Mouse (Mus musculus) spleen, adult 2 months (tissue): ENCODE results near the gene H2-M10.3. TPM values are rescaled to one million over a fixed set of nuclear protein-coding genes. Genes with fewer than 3 reads are reported as not detected.
"Not testable (repeated sequence)": the region's sequence is repeated elsewhere in the genome, so short reads cannot be mapped to it uniquely, and the experiment has no call there.

Experiments
- DNase-seq, 2 experiments: peaks; one replicate each; pipeline versions ENCODE4 v3.0.0 to v3.0.0-alpha.2; 2012 to 2021; ENCODE audit warnings: low spot score in 2 of 2, low read depth in 1 of 2
- H3K27ac ChIP-seq: fragments of 200-500 bp; 2 replicates; pipeline ENCODE4 v1.5.1; 2012; ENCODE audit warnings: low read length, inconsistent platforms; ENCODE audit not compliant: insufficient read depth
- H3K27me3 ChIP-seq: fragments of 200-500 bp; 2 replicates; pipeline ENCODE4 v1.6.1; 2012; ENCODE audit warnings: mild to moderate bottlenecking, moderate library complexity, low read length, inconsistent platforms; ENCODE audit not compliant: control insufficient read depth, insufficient read depth
- H3K36me3 ChIP-seq: fragments of 200-500 bp; 2 replicates; pipeline ENCODE4 v1.6.1; 2012; ENCODE audit warnings: mild to moderate bottlenecking, low read length, inconsistent platforms; ENCODE audit not compliant: control insufficient read depth, insufficient read depth
- H3K4me1 ChIP-seq: fragments of 200-500 bp; 2 replicates; pipeline ENCODE4 v1.6.1; 2011; ENCODE audit warnings: inconsistent platforms; ENCODE audit not compliant: control insufficient read depth, insufficient read depth, insufficient read length
- H3K4me3 ChIP-seq: fragments of 200-500 bp; 2 replicates; pipeline ENCODE4 v1.5.1; 2011; ENCODE audit warnings: mild to moderate bottlenecking, inconsistent platforms; ENCODE audit not compliant: insufficient read depth, insufficient read length; ENCODE audit errors: extremely low read depth
- CTCF ChIP-seq: fragments of 200-500 bp; IDR thresholded peaks from 2 replicates; pipeline ENCODE4 v1.5.1; 2011; ENCODE audit warnings: mild to moderate bottlenecking, inconsistent platforms; ENCODE audit not compliant: insufficient read depth, insufficient read length, insufficient replicate concordance; ENCODE audit errors: extremely low read depth
- POLR2A ChIP-seq: fragments of 200-500 bp; IDR thresholded peaks from 2 replicates; pipeline ENCODE4 v1.6.1; 2011; ENCODE audit warnings: low read depth, low read length, inconsistent platforms
- WGBS: fragments of 180-500 bp; shearing (Covaris S2); methylation state at CpG from one replicate; pipeline ENCODE4 v1.1.7; 2018; 5-methylcytosine and 5-hydroxymethylcytosine counted together
- polyA plus RNA-seq: library from polyadenylated mRNA; depleted of rRNA; stranded (reverse); fragments of >200 nt; gene quantifications from 2 replicates; pipeline ENCODE4 v1.2.3, GENCODE M21; 2012; rRNA removed

Gene H2-M10.3
- polyA plus RNA-seq, result not detected in 2 replicates

DNA sequence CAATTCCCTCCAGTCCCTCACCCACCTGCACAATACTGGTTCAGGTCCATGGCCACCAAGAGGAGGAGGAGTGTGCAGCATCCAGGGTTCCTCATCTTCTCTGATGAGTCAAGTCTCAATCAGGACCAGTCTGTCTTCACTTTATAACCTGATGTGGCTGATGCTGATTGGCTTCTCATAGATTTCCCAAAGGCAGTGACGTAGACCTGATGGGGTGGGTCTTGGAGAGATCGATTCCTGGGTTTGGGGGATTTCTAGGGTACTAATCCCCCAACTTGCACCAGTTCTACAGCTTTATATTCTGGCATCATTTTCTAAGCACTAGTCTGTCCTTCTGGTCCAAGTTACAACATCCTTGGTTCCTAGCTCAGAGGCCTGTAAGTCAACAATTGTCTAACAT lies at the start of gene H2-M10.3:
H2-M10.3 (minus strand) TSS at position 101 of the 400 bp plus-strand sequence.
- H3K4me3 ChIP-seq, DNase-seq, H3K27ac ChIP-seq, H3K27me3 ChIP-seq, H3K36me3 ChIP-seq, H3K4me1 ChIP-seq: not testable (repeated sequence)
- WGBS, result 94% methylated on average over 2 of the region's 2 CpGs

DNA sequence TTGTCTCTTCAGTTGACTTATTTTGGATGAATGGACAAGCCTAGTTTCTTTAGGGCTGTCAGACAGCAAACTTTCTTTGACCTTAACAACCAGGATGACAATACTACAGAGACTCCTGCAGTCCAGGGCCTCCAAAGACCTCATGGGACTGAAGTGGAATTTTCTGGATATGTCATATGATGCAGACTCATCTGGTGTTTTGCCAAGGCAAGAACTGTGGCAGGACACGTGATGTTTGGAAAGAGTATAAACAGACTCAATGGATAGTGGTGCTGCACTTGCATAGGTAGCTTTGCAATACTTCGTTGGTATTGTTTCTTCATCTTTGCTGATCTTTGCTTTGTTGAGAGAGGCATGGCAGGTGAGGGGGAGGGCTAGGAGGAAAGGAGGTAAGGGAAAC lies 49.2 kb upstream of the H2-M10.3 start:
- WGBS, result 68% methylated on average over 2 of the region's 2 CpGs
- Histone ChIP-seq H3K4me1 (no peaks in the 10 kb centered on the region), H3K36me3 (no peaks in the 10 kb centered on the region), H3K27ac (no peak overlapping the region), H3K27me3 (no peaks in the 10 kb centered on the region), H3K4me3 (no peak overlapping the region)
- TF ChIP-seq POLR2A (no peak), CTCF (no peak)
- no peak for DNase-seq

GRCm38 (mm10) chr17:36415407-36415806 lies 47.2 kb upstream of the H2-M10.3 start:
- no peaks in the 10 kb centered on the region for H3K4me1 ChIP-seq
- H3K36me3 ChIP-seq, result no peaks in the 10 kb centered on the region
- no peaks in the 10 kb centered on the region for H3K27me3 ChIP-seq
- no peak overlapping the region for H3K27ac ChIP-seq
- no peak for DNase-seq
- H3K4me3 ChIP-seq, result no peak overlapping the region
- 3% methylated on average over 1 of the region's 1 CpGs for WGBS
- TF ChIP-seq POLR2A (no peak), CTCF (no peak)

- TF ChIP-seq POLR2A, result no peak
- Histone ChIP-seq H3K27ac (no peak overlapping the region), H3K4me1 (no peaks in the 10 kb centered on the region), H3K36me3 (no peaks in the 10 kb centered on the region), H3K27me3 (no peaks in the 10 kb centered on the region), H3K4me3 (no peak overlapping the region)
- 16% methylated on average over 1 of the region's 1 CpGs for WGBS
- no peak for DNase-seq
Measured at GRCm38 (mm10) chr17:36414361-36414760, 46.1 kb upstream of the H2-M10.3 start.

- Histone ChIP-seq H3K27ac (no peak overlapping the region), H3K27me3 (no peaks in the 10 kb centered on the region), H3K36me3 (no peaks in the 10 kb centered on the region), H3K4me1 (no peaks in the 10 kb centered on the region), H3K4me3 (no peak overlapping the region)
- 8% methylated on average over 2 of the region's 2 CpGs for WGBS
- no peak for TF ChIP-seq CTCF
- TF ChIP-seq POLR2A, result no peak
- DNase-seq, result no peak
Measured at GRCm38 (mm10) chr17:36389907-36390306, 21.7 kb upstream of the H2-M10.3 start.

DNA sequence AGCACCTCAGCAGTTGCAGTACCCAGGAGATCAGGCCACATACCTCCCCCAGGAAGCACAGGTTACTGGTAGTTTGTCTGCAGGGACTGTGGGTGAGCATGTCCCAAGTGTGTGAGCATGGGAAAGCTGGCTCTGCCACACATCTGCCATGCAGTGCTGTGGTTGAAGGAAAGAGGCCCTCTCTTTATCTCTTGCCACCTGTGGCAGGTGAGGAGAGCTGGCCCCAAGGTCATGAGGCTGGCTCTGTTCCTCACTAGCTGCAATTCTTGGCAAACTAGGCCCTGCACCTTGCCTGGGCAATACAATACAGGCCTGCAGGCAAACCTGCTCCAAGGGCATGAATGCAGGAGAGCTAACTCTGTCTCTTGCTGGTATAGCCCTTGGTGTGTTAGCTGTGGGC lies 5.8 kb downstream of the H2-M10.3 start:
- H3K4me1 ChIP-seq, H3K4me3 ChIP-seq, DNase-seq, H3K27ac ChIP-seq, H3K27me3 ChIP-seq, H3K36me3 ChIP-seq: not testable (repeated sequence)

- TF ChIP-seq CTCF, result peak; percentile 8; the same call in 1 of the 2 replicates
- not testable (repeated sequence) for H3K4me1 ChIP-seq, H3K36me3 ChIP-seq, H3K27me3 ChIP-seq, H3K27ac ChIP-seq, H3K4me3 ChIP-seq
- DNase-seq, result peak in 1 of 2 experiments; percentile 10
Measured at GRCm38 (mm10) chr17:36357512-36357911, 10.7 kb downstream of the H2-M10.3 start.

GRCm38 (mm10) chr17:36355763-36356162 lies 12.5 kb downstream of the H2-M10.3 start:
- no peak for DNase-seq
- H3K36me3 ChIP-seq, result no peaks in the 10 kb centered on the region
- H3K4me1 ChIP-seq, result no peaks in the 10 kb centered on the region
- 46% methylated on average over 3 of the region's 3 CpGs for WGBS
- H3K27me3 ChIP-seq, result no peaks in the 10 kb centered on the region
- H3K27ac ChIP-seq, result no peak overlapping the region
- TF ChIP-seq POLR2A (no peak), CTCF (no peak)
- no peak overlapping the region for H3K4me3 ChIP-seq

- H3K4me3 ChIP-seq, H3K27me3 ChIP-seq, H3K36me3 ChIP-seq, H3K4me1 ChIP-seq, H3K27ac ChIP-seq: not testable (repeated sequence)
- peak in 1 of 2 experiments; percentile 3 for DNase-seq
Measured at GRCm38 (mm10) chr17:36355343-36355742, 12.9 kb downstream of the H2-M10.3 start.
